Mouse (Mus musculus): ENCODE measurements around the gene Cyp2d10. TPM values are rescaled to one million over a fixed set of nuclear protein-coding genes. Genes with fewer than 3 reads are reported as not detected.
"Not testable (repeated sequence)": the region's sequence is repeated elsewhere in the genome, so short reads cannot be mapped to it uniquely, and the experiment has no call there.

Cyp2d10 gene
- polyA plus RNA-seq, 1 experiment = 0.16 TPM

- TF ChIP-seq CTCF (IDR thresholded peaks at IDR 0.05; ENCODE audit: extremely low read depth, insufficient read length, insufficient replicate concordance, low read depth, low read length) = peak; percentile 81
- no peak for TF ChIP-seq POLR2A (IDR thresholded peaks at IDR 0.05; ENCODE audit: low read depth, low read length)
- H3K36me3 ChIP-seq (ENCODE audit: control insufficient read depth, insufficient read depth, low read length) = no peaks in the 10 kb centered on the region
- 39% methylated on average over 16 of the region's 16 CpGs for WGBS
- H3K27me3 ChIP-seq (ENCODE audit: control insufficient read depth, insufficient read depth, low read length) = no peaks in the 10 kb centered on the region
- H3K27ac ChIP-seq (ENCODE audit: insufficient read depth, low read depth, low read length) = no peak overlapping the region
- peaks cover 3% of the 10 kb centered on the region for H3K4me1 ChIP-seq (ENCODE audit: control insufficient read depth, insufficient read depth, insufficient read length, low read length)
- H3K4me3 ChIP-seq (ENCODE audit: low read depth, low read length) = peak overlapping the region; percentile 8; the same call in 1 of the 2 replicates
These were observed 10.1 kb upstream of the Cyp2d10 start for GRCm38 (mm10) chr15:82416797-82417789.

- WGBS = 73% methylated on average over 4 of the region's 4 CpGs
- peaks cover 4% of the 10 kb centered on the region; the same call in 1 of the 2 replicates for H3K4me1 ChIP-seq (ENCODE audit: control insufficient read depth, insufficient read depth, insufficient read length, low read length)
- no peak overlapping the region for H3K4me3 ChIP-seq (ENCODE audit: low read depth, low read length)
- TF ChIP-seq CTCF (IDR thresholded peaks at IDR 0.05; ENCODE audit: extremely low read depth, insufficient read length, insufficient replicate concordance, low read depth, low read length) (no peak), POLR2A (IDR thresholded peaks at IDR 0.05; ENCODE audit: low read depth, low read length) (no peak)
- no peaks in the 10 kb centered on the region for H3K36me3 ChIP-seq (ENCODE audit: control insufficient read depth, insufficient read depth, low read length)
- no peak overlapping the region for H3K27ac ChIP-seq (ENCODE audit: insufficient read depth, low read depth, low read length)
- no peaks in the 10 kb centered on the region for H3K27me3 ChIP-seq (ENCODE audit: control insufficient read depth, insufficient read depth, low read length)
These were observed 541 bp upstream of the Cyp2d10 start for GRCm38 (mm10) chr15:82407536-82407935.

- Histone ChIP-seq H3K36me3 (ENCODE audit: control insufficient read depth, insufficient read depth, low read length) (no peaks in the 10 kb centered on the region), H3K4me3 (ENCODE audit: low read depth, low read length) (no peak overlapping the region), H3K4me1 (ENCODE audit: control insufficient read depth, insufficient read depth, insufficient read length, low read length) (peaks cover 4% of the 10 kb centered on the region; the same call in 1 of the 2 replicates), H3K27ac (ENCODE audit: insufficient read depth, low read depth, low read length) (no peak overlapping the region), H3K27me3 (ENCODE audit: control insufficient read depth, insufficient read depth, low read length) (no peaks in the 10 kb centered on the region)
- TF ChIP-seq POLR2A (IDR thresholded peaks at IDR 0.05; ENCODE audit: low read depth, low read length) (no peak), CTCF (IDR thresholded peaks at IDR 0.05; ENCODE audit: extremely low read depth, insufficient read length, insufficient replicate concordance, low read depth, low read length) (no peak)
- 83% methylated on average over 3 of the region's 3 CpGs for WGBS
These were observed 2.8 kb downstream of the Cyp2d10 start for GRCm38 (mm10) chr15:82404163-82404562.

- TF ChIP-seq CTCF (IDR thresholded peaks at IDR 0.05; ENCODE audit: extremely low read depth, insufficient read length, insufficient replicate concordance, low read depth, low read length) (no peak), POLR2A (IDR thresholded peaks at IDR 0.05; ENCODE audit: low read depth, low read length) (no peak)
- no peak overlapping the region for H3K4me3 ChIP-seq (ENCODE audit: low read depth, low read length)
- H3K4me1 ChIP-seq (ENCODE audit: control insufficient read depth, insufficient read depth, insufficient read length, low read length) = peaks cover 4% of the 10 kb centered on the region; the same call in 1 of the 2 replicates
- H3K27ac ChIP-seq (ENCODE audit: insufficient read depth, low read depth, low read length) = no peak overlapping the region
- H3K27me3 ChIP-seq (ENCODE audit: control insufficient read depth, insufficient read depth, low read length) = no peaks in the 10 kb centered on the region
- no peaks in the 10 kb centered on the region for H3K36me3 ChIP-seq (ENCODE audit: control insufficient read depth, insufficient read depth, low read length)
- WGBS = 92% methylated on average over 9 of the region's 9 CpGs
These were observed 3.4 kb downstream of the Cyp2d10 start for GRCm38 (mm10) chr15:82403606-82404005.

- TF ChIP-seq CTCF (IDR thresholded peaks at IDR 0.05; ENCODE audit: extremely low read depth, insufficient read length, insufficient replicate concordance, low read depth, low read length) = no peak
- no peak for TF ChIP-seq POLR2A (IDR thresholded peaks at IDR 0.05; ENCODE audit: low read depth, low read length)
- WGBS = 89% methylated on average over 6 of the region's 6 CpGs
- Histone ChIP-seq H3K27me3 (ENCODE audit: control insufficient read depth, insufficient read depth, low read length) (no peaks in the 10 kb centered on the region), H3K27ac (ENCODE audit: insufficient read depth, low read depth, low read length) (no peak overlapping the region), H3K36me3 (ENCODE audit: control insufficient read depth, insufficient read depth, low read length) (no peaks in the 10 kb centered on the region), H3K4me3 (ENCODE audit: low read depth, low read length) (no peak overlapping the region), H3K4me1 (ENCODE audit: control insufficient read depth, insufficient read depth, insufficient read length, low read length) (peaks cover 4% of the 10 kb centered on the region; the same call in 1 of the 2 replicates)
These were observed 4.3 kb downstream of the Cyp2d10 start for GRCm38 (mm10) chr15:82402741-82403140.

- no peaks in the 10 kb centered on the region for H3K36me3 ChIP-seq (ENCODE audit: control insufficient read depth, insufficient read depth, low read length)
- no peak overlapping the region for H3K27ac ChIP-seq (ENCODE audit: insufficient read depth, low read depth, low read length)
- peaks cover 4% of the 10 kb centered on the region; the same call in 1 of the 2 replicates for H3K4me1 ChIP-seq (ENCODE audit: control insufficient read depth, insufficient read depth, insufficient read length, low read length)
- no peak overlapping the region for H3K4me3 ChIP-seq (ENCODE audit: low read depth, low read length)
- TF ChIP-seq CTCF (IDR thresholded peaks at IDR 0.05; ENCODE audit: extremely low read depth, insufficient read length, insufficient replicate concordance, low read depth, low read length) = no peak
- no peak for TF ChIP-seq POLR2A (IDR thresholded peaks at IDR 0.05; ENCODE audit: low read depth, low read length)
- no peaks in the 10 kb centered on the region for H3K27me3 ChIP-seq (ENCODE audit: control insufficient read depth, insufficient read depth, low read length)
These were observed 4.9 kb downstream of the Cyp2d10 start for GRCm38 (mm10) chr15:82402106-82402505.

- TF ChIP-seq CTCF (IDR thresholded peaks at IDR 0.05; ENCODE audit: extremely low read depth, insufficient read length, insufficient replicate concordance, low read depth, low read length) = no peak
- TF ChIP-seq POLR2A (IDR thresholded peaks at IDR 0.05; ENCODE audit: low read depth, low read length) = no peak
- WGBS = 63% methylated on average over 2 of the region's 2 CpGs
- no peaks in the 10 kb centered on the region for H3K36me3 ChIP-seq (ENCODE audit: control insufficient read depth, insufficient read depth, low read length)
These were observed 5.5 kb downstream of the Cyp2d10 start for GRCm38 (mm10) chr15:82401516-82401915.

GRCm38 (mm10) chr15:82395955-82396354 is 11.0 kb downstream of the Cyp2d10 start:
- not testable (repeated sequence) for H3K4me3 ChIP-seq (ENCODE audit: low read depth, low read length); H3K36me3 ChIP-seq (ENCODE audit: control insufficient read depth, insufficient read depth, low read length); H3K27ac ChIP-seq (ENCODE audit: insufficient read depth, low read depth, low read length); H3K27me3 ChIP-seq (ENCODE audit: control insufficient read depth, insufficient read depth, low read length); H3K4me1 ChIP-seq (ENCODE audit: control insufficient read depth, insufficient read depth, insufficient read length, low read length)
- WGBS = 58% methylated on average over 3 of the region's 3 CpGs

More at GRCm38 (mm10) chr15:82401516-82401915, 5.5 kb downstream of the Cyp2d10 start:
- Histone ChIP-seq H3K27ac (ENCODE audit: insufficient read depth, low read depth, low read length) (no peak overlapping the region), H3K4me3 (ENCODE audit: low read depth, low read length) (no peak overlapping the region), H3K4me1 (ENCODE audit: control insufficient read depth, insufficient read depth, insufficient read length, low read length) (no peaks in the 10 kb centered on the region), H3K27me3 (ENCODE audit: control insufficient read depth, insufficient read depth, low read length) (no peaks in the 10 kb centered on the region)

- H3K27me3 ChIP-seq (ENCODE audit: control insufficient read depth, insufficient read depth, low read length); H3K4me1 ChIP-seq (ENCODE audit: control insufficient read depth, insufficient read depth, insufficient read length, low read length); H3K36me3 ChIP-seq (ENCODE audit: control insufficient read depth, insufficient read depth, low read length); H3K27ac ChIP-seq (ENCODE audit: insufficient read depth, low read depth, low read length); H3K4me3 ChIP-seq (ENCODE audit: low read depth, low read length): not testable (repeated sequence)
- WGBS = 63% methylated on average over 2 of the region's 2 CpGs
These were observed 13.1 kb downstream of the Cyp2d10 start, which contains the start of gene Cyp2d11 for GRCm38 (mm10) chr15:82393922-82394321. Gene Cyp2d11, minus strand, starts transcription at chr15:82394022.

GRCm38 (mm10) chr15:82389916-82390315 is 17.1 kb downstream of the Cyp2d10 start:
- not testable (repeated sequence) for H3K36me3 ChIP-seq (ENCODE audit: control insufficient read depth, insufficient read depth, low read length); H3K27ac ChIP-seq (ENCODE audit: insufficient read depth, low read depth, low read length); H3K4me1 ChIP-seq (ENCODE audit: control insufficient read depth, insufficient read depth, insufficient read length, low read length); H3K4me3 ChIP-seq (ENCODE audit: low read depth, low read length); H3K27me3 ChIP-seq (ENCODE audit: control insufficient read depth, insufficient read depth, low read length)
- 94% methylated on average over 10 of the region's 10 CpGs for WGBS
